Mouse (Mus musculus) hindbrain, embryonic 13.5 days (tissue): ENCODE data around the gene Htra1. TPM values are rescaled to one million over a fixed set of nuclear protein-coding genes. Genes with fewer than 3 reads are reported as not detected.

Experiments used
- ATAC-seq: fragments of 200-750 bp; cut with Nextera tagmentation; 2 replicates; pipeline ENCODE4 v1.8.0; 2017; ENCODE audit warnings: moderate TSS enrichment; ENCODE audit not compliant: low FRiP score
- H3K27ac ChIP-seq: fragments of 300-500 bp; sonication (generic); 2 replicates; pipeline ENCODE4 v1.5.1; 2015; ENCODE audit warnings: inconsistent platforms, mild to moderate bottlenecking, moderate library complexity
- H3K27me3 ChIP-seq: fragments of 300-500 bp; sonication (generic); 2 replicates; pipeline ENCODE4 v1.6.1; 2015; ENCODE audit warnings: mild to moderate bottlenecking, inconsistent platforms
- H3K36me3 ChIP-seq: fragments of 300-500 bp; sonication (generic); 2 replicates; pipeline ENCODE4 v1.6.1; 2015; ENCODE audit warnings: mild to moderate bottlenecking, inconsistent platforms
- H3K4me1 ChIP-seq: fragments of 300-500 bp; sonication (generic); replicated peaks from 2 replicates; pipeline ENCODE4 v1.6.1; 2015; ENCODE audit warnings: inconsistent platforms
- H3K4me2 ChIP-seq: fragments of 300-500 bp; sonication (generic); 2 replicates; pipeline ENCODE4 v1.6.1; 2015; ENCODE audit warnings: inconsistent platforms, mild to moderate bottlenecking, moderate library complexity
- H3K4me3 ChIP-seq: fragments of 300-500 bp; sonication (generic); 2 replicates; pipeline ENCODE4 v1.5.1; 2015; ENCODE audit warnings: mild to moderate bottlenecking, inconsistent platforms
- H3K9ac ChIP-seq: fragments of 300-500 bp; sonication (generic); 2 replicates; pipeline ENCODE4 v1.6.1; 2015; ENCODE audit warnings: mild to moderate bottlenecking, inconsistent platforms
- H3K9me3 ChIP-seq: fragments of 300-500 bp; sonication (generic); 2 replicates; pipeline ENCODE4 v1.6.1; 2016; ENCODE audit warnings: inconsistent platforms
- WGBS: fragments of 180-500 bp; shearing (Covaris S2); methylation state at CpG from one replicate; pipeline ENCODE4 v1.1.7; 2015; 5-methylcytosine and 5-hydroxymethylcytosine counted together
- polyA plus RNA-seq: library from polyadenylated mRNA; unstranded; fragments of >200 nt; fragmentation: Nextera tagmentation; extraction: Ambion mirVana; gene quantifications from 2 replicates; pipeline ENCODE4 v1.2.1, GENCODE M21; 2015

Gene Htra1
- polyA plus RNA-seq, 1 experiment from 2014 or later: 15.4 TPM

DNA sequence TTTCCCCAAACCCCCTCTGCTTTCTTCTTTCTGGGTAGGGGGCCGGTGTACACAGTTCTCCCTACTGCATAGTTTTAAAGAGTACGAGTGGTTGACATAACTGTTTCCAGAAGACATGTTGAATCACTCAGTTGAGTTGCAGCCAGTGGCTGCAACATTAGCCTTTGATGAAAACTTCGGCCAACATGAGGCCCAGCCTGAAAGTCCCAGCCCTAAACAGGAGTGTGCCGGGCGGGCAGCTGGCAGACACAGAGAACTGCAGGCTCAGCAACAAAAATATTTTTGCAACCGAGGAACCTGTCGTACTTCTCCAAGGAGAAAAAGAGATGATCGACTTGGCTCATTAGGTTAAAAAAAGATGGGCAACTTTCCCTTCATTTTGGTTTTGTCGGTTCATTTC is 36.9 kb downstream of the Htra1 start:
- Histone ChIP-seq H3K4me3 (no peak overlapping the region), H3K4me2 (no peak overlapping the region), H3K9ac (no peak overlapping the region), H3K9me3 (no peaks in the 10 kb centered on the region), H3K27ac (no peak overlapping the region), H3K4me1 (peaks cover 11% of the 10 kb centered on the region), H3K27me3 (no peaks in the 10 kb centered on the region), H3K36me3 (no peaks in the 10 kb centered on the region)
- WGBS: 88% methylated on average over 9 of the region's 9 CpGs
- no peak for ATAC-seq

DNA sequence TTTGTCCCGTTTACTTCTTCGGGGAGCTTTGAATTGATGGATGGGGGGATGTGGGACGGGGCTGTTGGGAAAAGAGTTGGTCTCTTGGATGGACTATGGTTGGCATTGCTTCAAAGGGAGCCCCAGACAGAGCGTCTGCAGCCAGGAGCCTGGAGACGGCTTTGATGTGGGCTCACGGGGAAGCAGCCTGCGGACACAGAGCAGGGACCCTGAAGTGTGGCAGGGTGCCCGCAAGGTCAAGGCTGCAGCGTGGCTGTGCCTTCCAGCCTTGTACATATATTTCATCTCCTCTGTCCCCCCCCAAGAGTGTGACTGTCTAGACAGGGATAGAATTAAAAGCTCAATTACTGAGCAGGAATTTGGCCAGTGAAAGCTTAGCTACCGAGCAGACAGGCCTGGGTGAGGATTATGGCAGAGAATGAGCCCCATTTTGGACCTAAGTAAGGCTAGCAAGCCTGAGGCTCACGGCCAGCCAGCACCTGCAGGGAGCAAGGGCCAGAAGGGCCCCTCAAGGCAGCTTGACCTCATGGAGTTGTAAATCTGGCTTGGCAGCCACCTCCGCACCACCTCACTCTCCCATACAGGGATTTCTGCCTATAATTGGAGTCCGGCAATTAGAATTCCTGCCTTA is 40.5 kb downstream of the Htra1 start:
- no peaks in the 10 kb centered on the region for H3K36me3 ChIP-seq
- no peak overlapping the region for H3K4me3 ChIP-seq
- H3K4me1 ChIP-seq: peaks cover 20% of the 10 kb centered on the region
- H3K27me3 ChIP-seq: no peaks in the 10 kb centered on the region
- H3K9me3 ChIP-seq: no peaks in the 10 kb centered on the region
- H3K27ac ChIP-seq: no peak overlapping the region
- no peak for ATAC-seq
- 60% methylated on average over 13 of the region's 13 CpGs for WGBS
- H3K4me2 ChIP-seq: no peak overlapping the region
- H3K9ac ChIP-seq: no peak overlapping the region

DNA sequence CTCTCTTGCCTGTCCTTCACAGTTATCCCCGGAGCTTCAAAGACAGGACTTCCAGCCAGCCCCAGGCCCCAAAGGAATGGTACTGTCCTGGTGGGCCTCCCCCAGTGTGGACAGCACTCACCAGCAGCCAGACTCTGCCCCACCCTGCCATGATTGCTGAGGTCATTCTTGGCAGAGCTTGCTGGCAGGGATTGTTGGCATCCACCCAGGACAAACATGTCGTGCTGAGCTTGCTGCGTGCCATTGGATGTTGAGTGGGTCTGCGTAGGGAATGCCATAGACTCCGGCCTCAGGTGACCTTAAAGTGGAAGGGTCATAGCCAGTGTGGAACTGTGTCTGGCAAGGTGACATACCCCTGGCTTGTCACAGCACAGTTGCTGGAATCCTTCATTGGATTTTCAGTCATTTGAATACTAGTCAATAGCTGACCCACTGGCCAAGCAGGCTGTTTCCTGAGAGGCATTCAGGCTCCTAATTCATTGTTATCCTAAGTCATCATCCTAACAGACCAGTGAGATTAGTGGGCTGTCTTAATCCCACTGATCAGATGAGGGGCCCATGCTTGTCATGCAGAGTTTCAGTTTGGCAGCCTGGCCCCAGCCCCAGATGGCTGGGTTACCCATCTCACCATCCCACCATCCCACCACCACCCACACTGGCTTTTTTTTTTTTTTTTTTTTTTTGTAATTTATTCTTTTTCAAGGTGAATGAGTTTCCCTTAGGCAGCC is 42.0 kb downstream of the Htra1 start:
- ATAC-seq: peak; percentile 71
- no peak overlapping the region for H3K27ac ChIP-seq
- WGBS: 45% methylated on average over 5 of the region's 5 CpGs

DNA sequence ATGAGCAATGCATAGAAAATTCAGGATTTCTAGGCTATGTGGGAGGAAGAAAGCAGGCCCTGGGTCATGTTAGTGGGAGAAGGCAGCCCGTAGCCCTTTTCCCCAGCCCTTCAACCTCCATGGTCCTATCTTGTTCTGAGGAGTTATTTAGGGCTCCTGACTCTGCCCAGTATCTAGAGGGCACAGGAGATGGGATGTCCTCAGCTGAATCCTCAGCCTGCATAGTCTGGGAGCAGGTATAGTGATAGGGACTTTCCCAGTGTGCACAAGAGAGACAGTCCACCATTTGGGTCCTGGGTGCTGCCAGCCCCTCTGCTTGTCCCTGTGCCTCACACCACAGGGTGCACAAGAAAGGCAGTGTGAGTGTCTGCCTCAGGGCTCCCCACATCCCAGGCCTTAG is 42.6 kb downstream of the Htra1 start:
- Histone ChIP-seq H3K4me3 (no peak overlapping the region), H3K27ac (no peak overlapping the region), H3K9me3 (no peaks in the 10 kb centered on the region), H3K4me2 (no peak overlapping the region), H3K36me3 (no peaks in the 10 kb centered on the region), H3K27me3 (no peaks in the 10 kb centered on the region), H3K4me1 (peaks cover 20% of the 10 kb centered on the region), H3K9ac (no peak overlapping the region)
- 92% methylated on average over 1 of the region's 1 CpGs for WGBS
- ATAC-seq: no peak

More for the DNA sequence above, 42.0 kb downstream of the Htra1 start:
- peaks cover 20% of the 10 kb centered on the region for H3K4me1 ChIP-seq
- H3K4me3 ChIP-seq: no peak overlapping the region
- H3K27me3 ChIP-seq: no peaks in the 10 kb centered on the region
- H3K36me3 ChIP-seq: no peaks in the 10 kb centered on the region
- no peaks in the 10 kb centered on the region for H3K9me3 ChIP-seq
- H3K9ac ChIP-seq: no peak overlapping the region
- no peak overlapping the region for H3K4me2 ChIP-seq

DNA sequence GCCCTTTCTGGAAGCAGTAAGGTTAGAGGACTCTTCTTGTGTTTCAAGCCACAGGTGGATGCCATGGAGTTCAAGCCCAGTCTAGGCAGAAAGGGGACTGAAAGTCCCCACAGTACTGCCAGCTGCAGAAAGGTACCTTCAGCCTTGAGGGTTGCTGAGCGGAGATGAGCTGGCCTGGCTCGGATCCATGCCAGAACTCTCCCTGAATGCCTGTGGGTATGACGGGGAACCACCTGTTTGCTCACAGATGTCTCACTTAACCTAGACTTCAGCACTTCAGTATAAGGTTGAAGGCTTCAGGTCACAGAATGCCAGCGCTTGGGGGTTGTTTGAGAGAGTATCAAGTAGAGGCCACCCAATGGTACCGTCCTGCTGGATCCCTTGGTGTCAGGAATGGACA is 44.2 kb downstream of the Htra1 start:
- Histone ChIP-seq H3K9me3 (no peaks in the 10 kb centered on the region), H3K27ac (no peak overlapping the region), H3K36me3 (no peaks in the 10 kb centered on the region), H3K4me3 (no peak overlapping the region), H3K9ac (no peak overlapping the region), H3K4me2 (no peak overlapping the region), H3K4me1 (peaks cover 20% of the 10 kb centered on the region), H3K27me3 (no peaks in the 10 kb centered on the region)
- no peak for ATAC-seq
- 91% methylated on average over 5 of the region's 5 CpGs for WGBS

DNA sequence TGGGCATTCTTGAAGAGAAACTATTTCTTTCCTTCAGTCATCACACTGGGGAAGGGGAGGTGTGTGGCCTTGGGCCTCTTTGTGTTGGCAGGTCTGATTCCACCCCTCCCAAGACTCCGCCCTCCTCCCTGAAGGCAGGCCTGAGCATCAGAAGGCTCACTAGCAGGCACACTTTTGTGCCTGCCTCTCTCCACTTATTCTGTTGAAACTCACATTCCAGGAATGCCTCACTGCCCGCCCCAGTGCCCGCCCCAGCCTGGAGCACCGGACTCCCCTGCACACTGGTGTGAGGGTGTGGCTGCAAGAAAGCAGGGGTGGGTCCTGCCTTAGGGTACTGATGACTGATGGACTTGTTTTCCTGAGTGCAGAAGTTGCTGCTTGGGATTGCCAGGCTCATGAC is 46.5 kb downstream of the Htra1 start:
- Histone ChIP-seq H3K9ac (no peak overlapping the region), H3K9me3 (no peaks in the 10 kb centered on the region), H3K4me2 (no peak overlapping the region), H3K27me3 (no peaks in the 10 kb centered on the region), H3K4me3 (no peak overlapping the region), H3K4me1 (peaks cover 13% of the 10 kb centered on the region), H3K27ac (no peak overlapping the region), H3K36me3 (no peaks in the 10 kb centered on the region)
- 35% methylated on average over 4 of the region's 4 CpGs for WGBS
- ATAC-seq: no peak

DNA sequence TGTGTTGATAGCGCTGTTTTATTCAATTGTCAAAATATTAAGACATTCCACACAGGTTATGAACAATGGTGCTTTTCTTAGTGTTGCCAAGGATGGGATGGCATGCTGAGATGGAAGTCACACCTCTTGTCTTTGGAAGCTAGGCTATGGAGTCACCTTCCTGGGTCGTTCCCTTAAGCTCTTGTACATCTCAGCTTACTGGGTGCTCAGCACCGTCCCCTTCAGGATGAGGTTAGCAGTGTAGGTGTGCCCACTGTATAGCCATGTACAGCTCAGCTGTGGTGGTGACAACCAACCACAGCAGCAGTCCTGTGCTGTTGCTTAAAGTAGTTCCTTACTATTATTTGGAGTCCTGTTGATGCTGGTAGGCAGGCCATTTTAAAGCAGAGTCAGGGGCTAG is 47.0 kb downstream of the Htra1 start:
- Histone ChIP-seq H3K27ac (no peak overlapping the region), H3K9me3 (no peaks in the 10 kb centered on the region), H3K4me2 (no peak overlapping the region), H3K4me3 (no peak overlapping the region), H3K27me3 (no peaks in the 10 kb centered on the region), H3K36me3 (no peaks in the 10 kb centered on the region), H3K4me1 (peaks cover 8% of the 10 kb centered on the region), H3K9ac (no peak overlapping the region)
- ATAC-seq: no peak
- WGBS: 79% methylated on average over 3 of the region's 3 CpGs

DNA sequence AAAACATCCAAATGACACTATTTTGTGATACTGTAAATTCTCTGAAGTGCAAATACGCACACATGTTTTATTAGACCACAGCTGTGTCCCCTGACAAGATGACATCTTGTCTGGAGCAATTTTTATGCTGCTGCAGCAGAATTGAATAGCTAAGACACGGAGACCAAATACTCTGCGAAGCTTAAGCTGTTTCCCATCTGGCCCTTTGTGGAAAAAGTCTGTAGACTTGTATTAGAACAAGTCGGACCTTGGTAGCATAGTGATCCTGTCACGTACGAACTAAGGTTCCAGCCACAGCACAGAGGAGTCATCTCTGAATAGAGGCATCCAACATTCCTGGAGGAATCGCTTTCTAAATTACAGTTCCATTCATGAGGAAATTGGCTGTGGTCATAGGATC is 48.4 kb downstream of the Htra1 start:
- no peak overlapping the region for H3K4me3 ChIP-seq
- no peaks in the 10 kb centered on the region for H3K36me3 ChIP-seq
- WGBS: 87% methylated on average over 7 of the region's 7 CpGs
- no peaks in the 10 kb centered on the region for H3K4me1 ChIP-seq
- H3K4me2 ChIP-seq: no peak overlapping the region
- H3K9me3 ChIP-seq: no peaks in the 10 kb centered on the region
- no peak overlapping the region for H3K27ac ChIP-seq
- no peak for ATAC-seq
- no peak overlapping the region for H3K9ac ChIP-seq
- no peaks in the 10 kb centered on the region for H3K27me3 ChIP-seq

DNA sequence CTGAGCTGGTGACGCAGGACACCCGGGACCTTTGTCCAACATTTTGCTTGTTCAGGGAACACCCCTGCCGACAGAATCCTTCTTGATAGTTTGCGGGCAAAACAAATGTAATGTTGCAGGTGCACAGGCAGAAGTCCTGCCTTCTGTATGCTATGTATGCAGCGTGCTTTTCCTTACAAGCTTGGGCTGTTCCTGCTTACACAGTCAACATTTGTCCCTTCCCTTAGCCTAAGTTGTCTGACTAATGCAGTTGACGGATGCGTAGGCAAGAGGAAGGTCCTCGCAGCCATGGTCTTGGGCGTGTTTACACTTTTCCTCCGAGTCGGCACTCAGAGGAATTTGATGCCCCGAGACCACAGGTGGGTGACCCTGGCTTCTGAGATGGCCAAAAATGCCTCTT is 49.3 kb downstream of the Htra1 start:
- WGBS: 87% methylated on average over 12 of the region's 12 CpGs
- Histone ChIP-seq H3K4me2 (no peak overlapping the region), H3K9ac (no peak overlapping the region), H3K36me3 (no peaks in the 10 kb centered on the region), H3K27me3 (no peaks in the 10 kb centered on the region), H3K9me3 (no peaks in the 10 kb centered on the region), H3K4me1 (no peaks in the 10 kb centered on the region), H3K4me3 (no peak overlapping the region), H3K27ac (no peak overlapping the region)
- no peak for ATAC-seq

DNA sequence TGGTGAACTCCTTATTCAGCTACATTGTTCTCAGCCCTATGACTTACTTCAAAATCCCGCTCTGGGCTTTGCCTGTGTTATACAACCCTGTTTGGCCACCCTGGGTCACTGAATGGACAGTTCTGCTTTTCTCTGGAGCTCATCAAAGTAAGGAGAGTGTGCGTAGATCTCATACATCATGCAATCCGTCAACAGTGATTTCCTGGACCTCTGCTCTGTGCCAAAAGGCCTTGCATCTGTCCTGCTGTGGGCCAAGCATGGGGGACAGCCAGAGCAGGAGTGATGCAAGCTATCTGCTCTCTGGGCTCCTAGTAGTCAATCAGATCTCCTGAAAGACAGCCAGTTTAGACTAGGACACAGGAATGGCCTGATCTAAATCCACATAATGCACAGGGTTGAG is 49.8 kb downstream of the Htra1 start:
- Histone ChIP-seq H3K4me2 (no peak overlapping the region), H3K27me3 (no peaks in the 10 kb centered on the region), H3K27ac (no peak overlapping the region), H3K9me3 (no peaks in the 10 kb centered on the region), H3K9ac (no peak overlapping the region), H3K36me3 (no peaks in the 10 kb centered on the region), H3K4me1 (no peaks in the 10 kb centered on the region), H3K4me3 (no peak overlapping the region)
- 87% methylated on average over 3 of the region's 3 CpGs for WGBS
- no peak for ATAC-seq

DNA sequence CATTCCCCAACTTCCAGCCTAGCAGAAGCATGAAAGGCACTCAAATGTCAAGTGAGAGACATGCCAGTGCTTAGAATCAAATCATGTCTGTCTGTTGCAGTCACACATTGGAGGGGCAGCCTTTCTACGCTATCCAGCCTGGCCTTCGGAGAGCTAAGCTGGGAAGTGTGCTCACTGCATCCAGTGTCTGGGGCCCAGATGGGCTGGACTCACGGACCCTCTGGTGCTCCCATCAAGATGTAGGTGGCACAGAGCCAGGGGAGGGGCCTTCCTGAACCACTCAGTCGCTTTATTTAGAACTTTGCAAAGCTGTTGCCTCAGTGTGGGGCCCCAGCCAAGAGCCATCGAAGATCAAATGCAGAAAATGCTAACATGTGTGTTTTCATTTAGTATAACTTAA is 52.2 kb downstream of the Htra1 start:
- Histone ChIP-seq H3K4me1 (no peaks in the 10 kb centered on the region), H3K9ac (no peak overlapping the region), H3K27me3 (no peaks in the 10 kb centered on the region), H3K9me3 (no peaks in the 10 kb centered on the region), H3K4me3 (no peak overlapping the region), H3K36me3 (no peaks in the 10 kb centered on the region), H3K4me2 (no peak overlapping the region), H3K27ac (no peak overlapping the region)
- no peak for ATAC-seq
- 80% methylated on average over 5 of the region's 5 CpGs for WGBS

DNA sequence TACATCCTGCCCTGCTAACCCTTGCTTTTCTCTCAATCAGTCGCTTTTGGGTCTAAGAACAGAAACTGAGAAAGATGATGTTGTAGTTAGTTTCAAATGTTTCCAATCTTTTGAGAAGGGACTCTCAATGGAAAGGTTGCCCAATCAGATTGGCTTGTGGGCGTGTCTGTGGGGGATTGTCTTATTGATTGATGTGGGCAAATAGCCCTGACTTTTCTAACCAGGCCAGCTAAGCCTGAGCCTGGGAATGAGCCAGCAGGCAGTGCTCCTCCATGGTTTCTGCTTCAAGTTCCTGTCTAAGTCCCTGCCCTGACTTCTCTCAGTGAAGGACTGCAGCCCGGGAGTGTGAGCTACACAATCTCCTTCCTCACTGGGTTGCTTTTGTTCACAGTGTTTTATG is 53.5 kb downstream of the Htra1 start:
- ATAC-seq: no peak
- H3K36me3 ChIP-seq: no peaks in the 10 kb centered on the region
- no peaks in the 10 kb centered on the region for H3K27me3 ChIP-seq
- H3K9me3 ChIP-seq: no peaks in the 10 kb centered on the region
- no peak overlapping the region for H3K4me3 ChIP-seq
- H3K4me1 ChIP-seq: no peaks in the 10 kb centered on the region
- H3K4me2 ChIP-seq: no peak overlapping the region
- H3K9ac ChIP-seq: no peak overlapping the region
- WGBS: 59% methylated on average over 3 of the region's 3 CpGs
- H3K27ac ChIP-seq: no peak overlapping the region

DNA sequence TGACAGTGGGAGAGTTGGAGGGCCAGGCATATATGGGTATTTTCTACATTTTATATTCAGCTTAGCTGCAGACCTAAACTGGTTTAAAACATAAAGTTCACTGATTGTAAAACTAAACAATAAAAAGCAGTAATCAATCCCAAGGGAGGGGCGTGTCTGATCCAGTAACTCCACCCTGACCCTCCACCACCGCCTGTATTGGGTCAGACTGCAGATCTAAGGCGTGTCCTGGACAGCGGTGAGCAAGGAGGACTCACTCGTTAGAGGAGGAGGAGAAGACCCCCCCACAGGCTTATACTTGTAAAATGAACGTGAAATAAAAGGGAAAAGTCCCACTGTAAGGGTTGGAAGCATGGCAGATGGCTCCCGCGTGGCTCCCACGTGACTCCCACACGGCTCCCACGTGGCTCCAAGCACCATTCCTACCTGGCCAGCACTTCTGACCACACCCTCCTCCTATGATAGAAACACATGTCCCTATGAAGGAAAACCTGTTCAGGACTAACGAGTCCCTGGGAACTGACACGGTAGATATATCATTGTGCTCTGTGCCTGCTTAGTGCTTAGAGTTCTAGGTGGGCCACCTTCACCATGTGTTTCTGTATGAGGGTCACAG is 55.4 kb downstream of the Htra1 start:
- WGBS: 88% methylated on average over 13 of the region's 13 CpGs
- no peak overlapping the region for H3K4me2 ChIP-seq
- no peak for ATAC-seq
- H3K4me3 ChIP-seq: no peak overlapping the region
- H3K36me3 ChIP-seq: no peaks in the 10 kb centered on the region
- no peaks in the 10 kb centered on the region for H3K4me1 ChIP-seq
- H3K27ac ChIP-seq: no peak overlapping the region
- H3K9me3 ChIP-seq: peaks cover 4% of the 10 kb centered on the region; the same call in 1 of the 2 replicates
- no peak overlapping the region for H3K9ac ChIP-seq
- H3K27me3 ChIP-seq: no peaks in the 10 kb centered on the region
